Mouse (Mus musculus): Measurements from ENCODE around the gene Eif2a. TPM values are rescaled to one million over a fixed set of nuclear protein-coding genes. Genes with fewer than 3 reads are reported as not detected.
A peak's percentile ranks its signal among the peaks of the same experiment; 100 is the strongest.
"Not testable (repeated sequence)": the region's sequence is repeated elsewhere in the genome, so short reads cannot be mapped to it uniquely, and the experiment has no call there.

The Eif2a gene
- total RNA-seq, 1 experiment from 2014 or later = 56.2 TPM

GRCm38 (mm10) chr3:58521361-58521760 is 4.3 kb upstream of the Eif2a start:
- DNase-seq = no peak

GRCm38 (mm10) chr3:58523386-58523785 is 2.2 kb upstream of the Eif2a start:
- no peak for DNase-seq

GRCm38 (mm10) chr3:58524246-58524645 is 1.4 kb upstream of the Eif2a start:
- no peak for DNase-seq

- DNase-seq = peak; percentile 51
Observed at GRCm38 (mm10) chr3:58525166-58525565, 455 bp upstream of the Eif2a start.

GRCm38 (mm10) chr3:58526408-58526737 is 752 bp downstream of the Eif2a start:
- no peak for DNase-seq

GRCm38 (mm10) chr3:58536573-58536972 is 11.0 kb downstream of the Eif2a start:
- DNase-seq = no peak

GRCm38 (mm10) chr3:58552001-58552811 is 26.6 kb downstream of the Eif2a start:
- DNase-seq = no peak

- DNase-seq = no peak
Observed at GRCm38 (mm10) chr3:58556649-58557048, 31.0 kb downstream of the Eif2a start.

GRCm38 (mm10) chr3:58559887-58560286 is 34.3 kb downstream of the Eif2a start:
- no peak for DNase-seq

GRCm38 (mm10) chr3:58561437-58561836 is 35.8 kb downstream of the Eif2a start:
- DNase-seq = no peak

GRCm38 (mm10) chr3:58570821-58571220 is 45.2 kb downstream of the Eif2a start:
- DNase-seq = no peak

- peak; percentile 98 for DNase-seq
Observed at GRCm38 (mm10) chr3:58576137-58577066, 50.8 kb downstream of the Eif2a start, which contains the start of gene Selenot. Selenot (plus strand) TSS chr3:58576636.

- DNase-seq = peak; percentile 62
Observed at GRCm38 (mm10) chr3:58577067-58577503, 51.5 kb downstream of the Eif2a start.

GRCm38 (mm10) chr3:58577506-58578050 is 52.0 kb downstream of the Eif2a start:
- no peak for DNase-seq

GRCm38 (mm10) chr3:58581530-58581929 is 55.9 kb downstream of the Eif2a start:
- no peak for DNase-seq

- no peak for DNase-seq
Observed at GRCm38 (mm10) chr3:58582297-58582696, 56.7 kb downstream of the Eif2a start.

GRCm38 (mm10) chr3:58582788-58583426 is 57.3 kb downstream of the Eif2a start:
- no peak for DNase-seq

GRCm38 (mm10) chr3:58590544-58590943 is 64.9 kb downstream of the Eif2a start:
- DNase-seq = not testable (repeated sequence)

GRCm38 (mm10) chr3:58592666-58593065 is 67.0 kb downstream of the Eif2a start:
- DNase-seq = not testable (repeated sequence)

- DNase-seq = no peak
Observed at GRCm38 (mm10) chr3:58593623-58594022, 68.0 kb downstream of the Eif2a start.

Data from adrenal gland, postnatal 25 days (tissue).